Mouse (Mus musculus) urinary bladder, postnatal 25 days (tissue): ENCODE measurements around the gene Nf1.

ENCODE experiments used
- DNase-seq: peaks from one replicate; pipeline ENCODE4 v3.0.0; 2022; ENCODE audit warnings: low spot score

Nf1 gene

GRCm38 (mm10) chr11:79328060-79328459 lies 11.4 kb upstream of the Nf1 start:
- no peak for DNase-seq

GRCm38 (mm10) chr11:79329585-79329984 lies 9.9 kb upstream of the Nf1 start:
- no peak for DNase-seq

GRCm38 (mm10) chr11:79335077-79335476 lies 4.4 kb upstream of the Nf1 start:
- no peak for DNase-seq

GRCm38 (mm10) chr11:79336722-79337267 lies 2.7 kb upstream of the Nf1 start:
- DNase-seq, result no peak

- DNase-seq, result no peak
Observed at GRCm38 (mm10) chr11:79338621-79339020, 872 bp upstream of the Nf1 start.

- DNase-seq, result no peak
Observed at GRCm38 (mm10) chr11:79339808-79340781, 602 bp downstream of the Nf1 start.

GRCm38 (mm10) chr11:79356995-79357394 lies 17.5 kb downstream of the Nf1 start:
- DNase-seq, result no peak

GRCm38 (mm10) chr11:79357397-79357796 lies 17.9 kb downstream of the Nf1 start:
- no peak for DNase-seq

GRCm38 (mm10) chr11:79364956-79365355 lies 25.5 kb downstream of the Nf1 start:
- DNase-seq, result no peak

- no peak for DNase-seq
Observed at GRCm38 (mm10) chr11:79366284-79366683, 26.8 kb downstream of the Nf1 start.

- DNase-seq, result no peak
Observed at GRCm38 (mm10) chr11:79373031-79373430, 33.5 kb downstream of the Nf1 start.

- peak; percentile 88 for DNase-seq
Observed at GRCm38 (mm10) chr11:79398336-79398735, 58.8 kb downstream of the Nf1 start.

- DNase-seq, result no peak
Observed at GRCm38 (mm10) chr11:79403625-79404319, 64.3 kb downstream of the Nf1 start.

- DNase-seq, result no peak
Observed at GRCm38 (mm10) chr11:79413761-79414513, 74.4 kb downstream of the Nf1 start.

- DNase-seq, result no peak
Observed at GRCm38 (mm10) chr11:79422496-79422895, 83.0 kb downstream of the Nf1 start.

- DNase-seq, result no peak
Observed at GRCm38 (mm10) chr11:79426571-79426970, 87.1 kb downstream of the Nf1 start.

- peak; percentile 6 for DNase-seq
Observed at GRCm38 (mm10) chr11:79427638-79428037, 88.1 kb downstream of the Nf1 start.

GRCm38 (mm10) chr11:79435252-79435651 lies 95.8 kb downstream of the Nf1 start:
- no peak for DNase-seq

- DNase-seq, result no peak
Observed at GRCm38 (mm10) chr11:79448361-79448760, 108.9 kb downstream of the Nf1 start.

- DNase-seq, result no peak
Observed at GRCm38 (mm10) chr11:79452966-79453365, 113.5 kb downstream of the Nf1 start.

GRCm38 (mm10) chr11:79457928-79458327 lies 118.4 kb downstream of the Nf1 start:
- DNase-seq, result no peak

- DNase-seq, result no peak
Observed at GRCm38 (mm10) chr11:79459846-79460245, 120.4 kb downstream of the Nf1 start.
